Mouse (Mus musculus) R1 (cell line): Measurements from ENCODE around the gene Olfr920.

Experiments used
- DNase-seq: peaks from one replicate; pipeline ENCODE4 v3.0.0-alpha.2; 2018; ENCODE audit warnings: low read depth, low spot score

Olfr920 gene

DNA sequence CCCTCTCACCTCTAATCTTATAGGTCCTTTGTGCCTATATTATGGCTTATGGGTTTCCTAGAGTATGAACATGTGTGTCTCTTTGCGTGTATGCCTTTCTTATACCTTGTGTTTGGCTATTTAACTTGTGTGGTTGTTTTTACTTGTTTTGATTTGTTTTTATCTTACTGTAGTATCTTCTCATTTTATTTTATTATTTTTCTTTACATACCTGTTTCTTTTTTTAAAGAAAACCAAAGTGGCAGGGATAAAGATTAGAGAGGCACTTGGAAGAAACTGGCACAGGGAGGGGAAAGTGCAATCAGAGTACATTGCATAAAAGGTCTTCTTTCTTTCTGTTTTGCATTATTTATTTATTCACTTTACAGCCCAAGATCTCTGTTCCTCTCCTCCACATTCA, at the start of gene Olfr920:
Olfr920 (plus strand) TSS at position 301 of the 400 bp plus-strand sequence.
- no peak for DNase-seq

- DNase-seq = peak; percentile 49
Observed at GRCm38 (mm10) chr9:38718102-38718501, 34.0 kb upstream of the Olfr920 start, which contains the start of gene Vwa5a. Vwa5a (plus strand) TSS chr9:38718268.

DNA sequence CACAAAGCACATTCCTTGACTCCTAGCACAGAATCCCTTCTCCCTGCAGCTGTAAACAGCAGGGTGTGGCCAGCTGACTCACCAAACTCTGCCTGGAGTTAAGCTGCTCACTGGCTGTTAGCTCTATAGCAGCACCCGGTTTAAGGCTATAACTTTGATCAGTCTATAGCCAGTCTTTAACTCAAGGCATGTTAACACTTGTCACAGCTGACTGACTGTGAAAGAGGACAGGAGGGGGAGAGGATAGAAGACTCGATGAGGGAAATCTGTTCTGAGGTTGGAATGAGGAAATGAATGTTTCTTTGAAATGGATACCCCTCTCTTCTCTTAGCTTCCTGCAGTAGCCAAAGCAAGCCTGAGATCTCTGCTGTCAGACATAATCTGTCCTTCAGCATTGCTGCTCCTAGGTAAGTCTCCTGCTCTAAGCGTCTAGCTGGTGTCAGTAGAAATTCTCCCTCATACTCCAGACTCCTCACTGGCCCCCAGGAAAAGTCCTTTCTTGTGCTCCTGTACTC, 33.1 kb upstream of the Olfr920 start:
- peak; percentile 54 for DNase-seq

GRCm38 (mm10) chr9:38724044-38724443, 28.1 kb upstream of the Olfr920 start:
- no peak for DNase-seq

- DNase-seq = no peak
Observed at GRCm38 (mm10) chr9:38728218-38728617, 23.9 kb upstream of the Olfr920 start.

DNA sequence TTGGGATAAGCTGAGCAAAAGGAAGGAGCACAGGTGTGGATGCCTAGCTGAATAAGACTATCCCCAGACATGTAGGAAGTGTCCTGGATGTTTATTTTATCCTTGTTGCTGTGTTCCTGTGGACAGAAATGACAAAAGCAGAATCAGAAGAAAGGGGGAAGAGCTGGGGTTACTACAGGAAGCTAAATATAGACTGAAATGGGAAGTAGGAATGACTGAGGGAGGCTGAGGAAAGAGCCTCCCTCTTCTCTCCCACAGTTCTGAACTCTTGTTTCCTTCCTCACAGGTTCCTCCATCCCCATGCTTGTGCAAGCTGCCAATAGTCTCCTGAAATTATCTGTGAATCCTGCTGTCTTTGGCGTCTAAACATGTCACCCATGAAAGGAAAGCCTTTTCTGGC, 10.7 kb upstream of the Olfr920 start:
- no peak for DNase-seq

DNA sequence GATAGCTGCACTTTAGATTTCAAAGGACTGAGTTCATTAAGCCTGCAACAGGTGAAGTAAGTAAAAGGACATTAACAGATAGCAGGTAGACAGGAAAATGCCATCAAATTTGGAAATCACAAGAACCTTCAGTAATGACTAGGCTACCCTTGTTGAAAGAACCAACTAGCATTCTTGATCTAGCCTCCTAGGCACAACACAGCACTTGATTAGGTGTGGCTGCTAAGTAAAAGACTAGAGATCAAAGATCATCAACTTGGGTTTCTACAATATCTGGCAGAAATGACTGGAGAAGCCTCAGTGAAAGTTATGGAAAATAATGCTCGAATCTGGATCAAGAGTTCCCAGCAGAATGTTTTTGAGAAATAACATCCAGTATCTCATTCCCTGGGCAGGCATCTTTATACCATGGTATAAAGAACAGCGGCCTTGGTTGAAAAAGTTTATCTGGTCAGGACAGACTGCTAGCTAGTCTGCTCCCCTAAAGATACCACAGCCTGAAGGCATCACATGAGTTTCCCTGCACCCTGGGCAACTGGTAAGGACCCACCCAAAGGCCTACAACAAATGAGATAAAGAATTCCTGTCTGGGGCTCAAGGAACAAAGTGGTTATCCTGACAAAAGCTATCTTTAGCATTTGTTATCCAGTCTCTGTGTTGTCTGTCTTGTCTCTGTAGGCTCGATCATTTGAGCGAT, 7.3 kb upstream of the Olfr920 start:
- DNase-seq = peak; percentile 5

DNA sequence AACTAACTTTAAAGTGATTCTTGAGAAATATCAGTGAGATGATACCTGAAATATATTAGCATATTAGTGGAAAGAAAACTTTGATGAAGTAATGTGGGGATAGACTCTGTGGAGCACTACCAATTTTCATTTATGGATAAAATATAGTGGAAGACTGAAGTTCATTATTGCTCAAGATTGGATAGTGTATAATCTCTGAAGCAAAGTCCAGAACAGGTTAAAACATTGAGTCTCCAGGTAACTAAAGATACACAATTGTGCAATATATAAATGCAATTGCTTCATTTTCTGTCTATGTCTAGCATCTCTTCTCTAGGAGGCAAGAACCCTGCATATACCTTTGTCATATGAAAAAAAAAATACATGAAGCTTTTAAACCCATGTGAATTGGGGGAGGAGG, 20.7 kb downstream of the Olfr920 start, which contains the start of gene Olfr921:
Olfr921 (plus strand) TSS at position 301 of the 400 bp plus-strand sequence.
- DNase-seq = no peak

- DNase-seq = no peak
Observed at GRCm38 (mm10) chr9:38792689-38793088, 40.6 kb downstream of the Olfr920 start.

GRCm38 (mm10) chr9:38805696-38806095, 53.6 kb downstream of the Olfr920 start:
- DNase-seq = peak; percentile 5
